1 mouse cellular context compared by ENCODE assay signal in genomic region chr8:84978248-84978940, GRCm38 (mm10).
TF ChIP-seq lines count a peak whose summit lies in the region.

Junb (minus strand) TSS chr8:84978718.

TF ChIP-seq in CH12.LX, 34 proteins besides CTCF, POLR2A, EP300 and RAD21 (continued from another document):
- TF ChIP-seq CHD1 (IDR thresholded peaks at IDR 0.05; ENCODE audit: low read depth, low read length) (no peak; the same call in 1 of the 2 replicates), ELF1 (IDR thresholded peaks at IDR 0.05; ENCODE audit: low read depth, low read length) (peak; percentile 99), E2F4 (IDR thresholded peaks at IDR 0.05; ENCODE audit: insufficient replicate concordance, low read depth, low read length) (no peak), CHD2 (IDR thresholded peaks at IDR 0.05; ENCODE audit: low read length) (peak; percentile 83), HCFC1 (IDR thresholded peaks at IDR 0.05; ENCODE audit: low read depth, low read length) (peak; percentile 68), MAFK (IDR thresholded peaks at IDR 0.05; ENCODE audit: insufficient replicate concordance, low read length) (no peak), TBP (conservative IDR thresholded peaks at IDR 0.05; ENCODE audit: low read depth, low read length) (peak; percentile 96)
